Mouse (Mus musculus): ENCODE results near the gene Gm36028. TPM values are rescaled to one million over a fixed set of nuclear protein-coding genes. Genes with fewer than 3 reads are reported as not detected.

Gene Gm36028
- polyA plus RNA-seq, 1 experiment: not detected

GRCm38 (mm10) chr16:37801097-37801496, 59.8 kb downstream of the Gm36028 start:
- no peak for TF ChIP-seq POLR2A (IDR thresholded peaks at IDR 0.05; ENCODE audit: borderline replicate concordance, control insufficient read depth, low read depth, low read length)
- no peak for TF ChIP-seq CTCF (IDR thresholded peaks at IDR 0.05; ENCODE audit: control insufficient read depth, insufficient read depth, low read length)
- Histone ChIP-seq H3K4me1 (ENCODE audit: control insufficient read depth, insufficient read depth, low read length) (no peaks in the 10 kb centered on the region), H3K27ac (ENCODE audit: control insufficient read depth, insufficient read depth, low read depth, low read length, poor library complexity) (no peak overlapping the region), H3K4me3 (replicated peaks; ENCODE audit: control insufficient read depth, low read depth, low read length) (no peak overlapping the region)
- WGBS: 15% methylated on average over 2 of the region's 2 CpGs

Other genes starting within 250 kb of the Gm36028 start
- 72.1 and 78.8 TPM in 2 replicates for gene Ndufb4, start 206.7 kb downstream of the Gm36028 start, polyA plus RNA-seq (2011; ENCODE audit: insufficient read depth, insufficient read length, low replicate concordance, missing spikeins)
- gene Fstl1, start 84.3 kb downstream of the Gm36028 start, polyA plus RNA-seq (2011; ENCODE audit: insufficient read depth, insufficient read length, low replicate concordance, missing spikeins): 28.2 and 31.4 TPM in 2 replicates
- gene Lrrc58, start 7.2 kb upstream of the Gm36028 start, polyA plus RNA-seq (2011; ENCODE audit: insufficient read depth, insufficient read length, low replicate concordance, missing spikeins): 3.8 and 6.5 TPM in 2 replicates
- gene Gpr156, start 55.4 kb upstream of the Gm36028 start, polyA plus RNA-seq (2011; ENCODE audit: insufficient read depth, insufficient read length, low replicate concordance, missing spikeins): not detected in 2 replicates
- 9.6 and 10.2 TPM in 2 replicates for gene Gsk3b, start 227.9 kb upstream of the Gm36028 start, polyA plus RNA-seq (2011; ENCODE audit: insufficient read depth, insufficient read length, low replicate concordance, missing spikeins)